In genomic region chr12:12708954-12709523, GRCm38 (mm10) we compare ENCODE assay signal across 9 mouse cellular contexts.
DNase-seq lines count a peak whose midpoint lies in the region; ATAC-seq and TF ChIP-seq lines count a peak whose summit lies in the region.
"Had no signal": no experiment of that assay in that cellular context is flagged by ENCODE, and none has a peak within 500 bp of the region (broad histone marks: within the 10 kb centered on the region; RNA-seq: fewer than 3 reads in every experiment).

No protein-coding gene starts in this region.

- in situ Hi-C loops in ES-E14 (cut with MboI; ENCODE audit: low sequenced_read_pairs in 2 of 2, unreplicated experiment in 2 of 2), result no loop called here

- H3K4me1 ChIP-seq in E14TG2a.4 (replicated peaks; ENCODE audit: low read depth, low read length), result peaks cover 31% of the 10 kb centered on the region
- peaks cover 0 to 3% of the 10 kb centered on the region in 2 experiments; a peak in 2 of 4 replicates for H3K4me1 ChIP-seq in ES-E14 (ENCODE audit: control insufficient read depth in 2 of 2, insufficient read depth in 2 of 2, low read length in 2 of 2, poor library complexity in 1 of 2)
- H3K4me1 ChIP-seq in forebrain, embryonic 11.5 days (replicated peaks; ENCODE audit: control insufficient read depth, insufficient read depth, low read length), result peaks cover 21% of the 10 kb centered on the region
- peaks cover 31% of the 10 kb centered on the region for H3K4me1 ChIP-seq in midbrain, embryonic 12.5 days

- H3K27ac ChIP-seq in ES-E14 (ENCODE audit: insufficient read depth, low read depth, low read length, poor library complexity, severe bottlenecking), result no peak overlapping the region
- H3K27ac ChIP-seq in forebrain, embryonic 11.5 days (ENCODE audit: low read depth, low read length), result peak overlapping the region; percentile 63
- peak overlapping the region; percentile 79 for H3K27ac ChIP-seq in midbrain, embryonic 12.5 days (replicated peaks)

- H3K4me2 ChIP-seq in forebrain, embryonic 11.5 days (ENCODE audit: low read depth, low read length, severe bottlenecking), result peak overlapping the region; percentile 20; the same call in 1 of the 2 replicates
- peak overlapping the region; percentile 39 for H3K4me2 ChIP-seq in midbrain, embryonic 12.5 days (replicated peaks)

- H3K9me3 ChIP-seq in E14TG2a.4 (ENCODE audit: low read length) (peaks cover 8% of the 10 kb centered on the region), ES-E14 (ENCODE audit: control insufficient read depth, insufficient read depth, low read depth, low read length) (no peaks in the 10 kb centered on the region)
- peaks cover 3% of the 10 kb centered on the region; the same call in 1 of the 2 replicates for H3K9me3 ChIP-seq in forebrain, embryonic 11.5 days (ENCODE audit: control insufficient read depth, low read length)
- H3K9me3 ChIP-seq in midbrain, embryonic 12.5 days, result 0 out of 2 replicates have a peak, but pooled peaks cover 6% of the 10 kb centered on the region

- H3K4me3 ChIP-seq in E14TG2a.4 (replicated peaks; ENCODE audit: low read length) (peak overlapping the region; percentile 35), ES-E14 (ENCODE audit: insufficient read depth in 1 of 2, low read depth in 1 of 2, low read length in 2 of 2, poor library complexity in 1 of 2, severe bottlenecking in 1 of 2) (no peak overlapping the region)
- H3K4me3 ChIP-seq in forebrain, embryonic 11.5 days (ENCODE audit: low read depth, low read length), result no peak overlapping the region
- no peak overlapping the region for H3K4me3 ChIP-seq in midbrain, embryonic 12.5 days

- no peak for TF ChIP-seq CTCF in E14TG2a.4 (conservative IDR thresholded peaks at IDR 0.05; ENCODE audit: low read length)

- ATAC-seq in forebrain, embryonic 11.5 days (replicated peaks; ENCODE audit: low FRiP score), result peak; percentile 57
- peak; percentile 52 for ATAC-seq in midbrain, embryonic 12.5 days (ENCODE audit: low FRiP score, low read depth)
- ATAC-seq: intestine, embryonic 16.5 days had no signal

- H3K27me3 ChIP-seq in E14TG2a.4 (ENCODE audit: insufficient read depth, low read length), result no peaks in the 10 kb centered on the region
- H3K27me3 ChIP-seq in forebrain, embryonic 11.5 days (ENCODE audit: control insufficient read depth, insufficient read depth, low read length), result no peaks in the 10 kb centered on the region
- peaks cover 5% of the 10 kb centered on the region; the same call in 1 of the 2 replicates for H3K27me3 ChIP-seq in midbrain, embryonic 12.5 days

- no peak overlapping the region for H3K9ac ChIP-seq in ES-E14 (ENCODE audit: insufficient read depth, low read depth, low read length, poor library complexity, severe bottlenecking)
- peak overlapping the region; percentile 35; the same call in 1 of the 2 replicates for H3K9ac ChIP-seq in forebrain, embryonic 11.5 days (ENCODE audit: low read length)
- H3K9ac ChIP-seq in midbrain, embryonic 12.5 days (replicated peaks), result 0 out of 2 replicates have a peak overlapping the region, but pooled peaks have one; percentile 8

- peak; percentile 35 for DNase-seq in ES-E14 (ENCODE audit: low read depth, low spot score)
- peak; percentile 65 for DNase-seq in forebrain, embryonic 11.5 days (ENCODE audit: low spot score)
- DNase-seq in adrenal gland, adult 2 months, result no peak
- DNase-seq in kidney, adult 9 months, result no peak
- no peak for DNase-seq in thymus, postnatal 10 days (ENCODE audit: low spot score in 2 of 2)
- DNase-seq: spleen, adult 18-20 months had no signal

- WGBS in forebrain, embryonic 11.5 days, result 3% methylated on average over 14 of the region's 14 CpGs
- 2% methylated on average over 14 of the region's 14 CpGs for WGBS in midbrain, embryonic 12.5 days

- no peaks in the 10 kb centered on the region for H3K36me3 ChIP-seq in E14TG2a.4 (ENCODE audit: insufficient read depth, low read length)
- no peaks in the 10 kb centered on the region for H3K36me3 ChIP-seq in ES-E14 (ENCODE audit: control insufficient read depth, insufficient read depth, low read length, poor library complexity, severe bottlenecking)
- no peaks in the 10 kb centered on the region for H3K36me3 ChIP-seq in forebrain, embryonic 11.5 days (ENCODE audit: control insufficient read depth, insufficient read depth, low read length)
- H3K36me3 ChIP-seq in midbrain, embryonic 12.5 days, result no peaks in the 10 kb centered on the region

TF ChIP-seq in ES-E14, 5 proteins besides CTCF, POLR2A, EP300 and RAD21:
- TF ChIP-seq CHD2 (IDR thresholded peaks at IDR 0.05; ENCODE audit: low read depth, low read length), result no peak
- TF ChIP-seq ZNF384 (IDR thresholded peaks at IDR 0.05; ENCODE audit: low read depth, low read length), result no peak
- no peak for TF ChIP-seq ZC3H11A (IDR thresholded peaks at IDR 0.05; ENCODE audit: borderline replicate concordance, low read depth, low read length)
- TF ChIP-seq HCFC1 (IDR thresholded peaks at IDR 0.05; ENCODE audit: borderline replicate concordance, insufficient read depth, low read length), result no peak
- TF ChIP-seq MAFK (IDR thresholded peaks at IDR 0.05; ENCODE audit: insufficient read depth, low read depth, low read length), result no peak

Comparison
In these comparisons a context has a peak if more than half of its experiments do, and no peak if none do; other contexts are left out.
1. DNase-seq: peak in ES-E14 (single experiment) and forebrain, embryonic 11.5 days (single experiment); none in adrenal gland, adult 2 months (single experiment), kidney, adult 9 months (single experiment) and thymus, postnatal 10 days (0 of 2).